Mouse (Mus musculus): Measurements from ENCODE around the gene Ugt8a.

DNA sequence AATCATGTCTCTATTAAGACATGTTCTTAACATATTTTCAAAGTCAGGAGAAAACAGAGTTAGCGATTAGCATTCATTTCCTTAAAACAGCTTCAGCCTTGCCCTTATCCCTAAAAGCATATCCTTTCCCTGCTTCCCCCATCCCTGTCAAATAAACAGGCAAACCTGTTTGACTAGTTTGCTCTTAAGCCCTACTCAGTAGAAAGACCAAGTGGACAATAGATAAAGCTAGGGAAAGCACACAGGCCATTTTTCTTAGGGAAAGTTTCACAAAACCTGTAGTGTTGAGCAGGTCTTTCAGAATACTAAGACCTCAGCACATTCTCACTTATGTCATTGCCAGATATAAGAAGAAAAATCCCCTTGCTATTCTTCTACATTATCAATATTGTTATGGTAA, 7.4 kb downstream of the Ugt8a start:
- TF ChIP-seq CTCF (conservative IDR thresholded peaks at IDR 0.05 in 1 of 2, IDR thresholded peaks at IDR 0.05 in 1 of 2; ENCODE audit: low read depth in 2 of 2, low read length in 2 of 2) (no peak), BHLHE40 (IDR thresholded peaks at IDR 0.05; ENCODE audit: low read depth, low read length) (no peak), EP300 (IDR thresholded peaks at IDR 0.05; ENCODE audit: low read length) (no peak), CHD1 (IDR thresholded peaks at IDR 0.05; ENCODE audit: low read depth, low read length) (no peak), MAFK (IDR thresholded peaks at IDR 0.05; ENCODE audit: insufficient replicate concordance, low read length) (no peak), POLR2A (IDR thresholded peaks at IDR 0.05; ENCODE audit: low read depth, low read length) (no peak), ZKSCAN1 (IDR thresholded peaks at IDR 0.05; ENCODE audit: borderline replicate concordance, low read depth, low read length) (no peak), ZMIZ1 (IDR thresholded peaks at IDR 0.05; ENCODE audit: low read depth, low read length) (no peak), MXI1 (IDR thresholded peaks at IDR 0.05; ENCODE audit: low read depth, low read length) (no peak), NELFE (IDR thresholded peaks at IDR 0.05; ENCODE audit: low read depth, low read length) (no peak), MAX (IDR thresholded peaks at IDR 0.05; ENCODE audit: low read length) (no peak)
